Mouse (Mus musculus) C2C12 (cell line): Measurements from ENCODE around the gene Pdgfc. TPM values are rescaled to one million over a fixed set of nuclear protein-coding genes. Genes with fewer than 3 reads are reported as not detected.

Experiments used
- H3K27me3 ChIP-seq: one replicate; pipeline ENCODE4 v1.6.1; 2011; ENCODE audit not compliant: control insufficient read depth, insufficient read depth, insufficient read length
- H3K36me3 ChIP-seq: one replicate; pipeline ENCODE4 v1.6.1; 2011; ENCODE audit not compliant: control insufficient read depth, insufficient read depth
- H3K4me3 ChIP-seq: one replicate; pipeline ENCODE4 v1.5.1; 2011; ENCODE audit warnings: mild to moderate bottlenecking, control low read depth; ENCODE audit not compliant: poor library complexity, insufficient read depth, severe bottlenecking
- H3K79me2 ChIP-seq: one replicate; pipeline ENCODE4 v1.6.1; 2011; ENCODE audit not compliant: control insufficient read depth, insufficient read depth
- H3K79me3 ChIP-seq: one replicate; pipeline ENCODE4 v1.6.1; 2011; ENCODE audit warnings: low read depth, control low read depth
- H3ac ChIP-seq: one replicate; pipeline ENCODE3; 2011; ENCODE audit warnings: low read depth; ENCODE audit not compliant: control insufficient read depth, insufficient read length
- CEBPB ChIP-seq: IDR thresholded peaks from one replicate; pipeline ENCODE4 v1.6.1; 2011; ENCODE audit warnings: low read depth, mild to moderate bottlenecking, control low read depth, moderate library complexity
- CTCF ChIP-seq: IDR thresholded peaks from one replicate; pipeline ENCODE4 v1.5.1; 2011; ENCODE audit not compliant: control insufficient read depth, insufficient read depth, insufficient read length
- FOSL1 ChIP-seq: IDR thresholded peaks from one replicate; pipeline ENCODE4 v1.8.0; 2011; ENCODE audit warnings: mild to moderate bottlenecking, low read length; ENCODE audit not compliant: poor library complexity, insufficient read depth, severe bottlenecking
- MAX ChIP-seq: IDR thresholded peaks from one replicate; pipeline ENCODE4 v1.6.1; 2011; ENCODE audit warnings: mild to moderate bottlenecking, control low read depth
- MYOD1 ChIP-seq: IDR thresholded peaks from one replicate; pipeline ENCODE4 v1.6.1; 2011; ENCODE audit warnings: low read depth; ENCODE audit not compliant: control insufficient read depth, insufficient read length
- MYOG ChIP-seq: IDR thresholded peaks from one replicate; pipeline ENCODE4 v1.6.1; 2011; ENCODE audit not compliant: control insufficient read depth, insufficient read length; ENCODE audit errors: extremely low read depth
- USF1 ChIP-seq: IDR thresholded peaks from one replicate; pipeline ENCODE4 v1.6.1; 2011; ENCODE audit warnings: low read depth, mild to moderate bottlenecking, control low read depth, moderate library complexity
- polyA plus RNA-seq: library from polyadenylated mRNA; unstranded; fragments of >200 nt; fragmentation: generic; extraction: Trizol; gene quantifications from one replicate; pipeline ENCODE4 v1.2.1, GENCODE M21; 2012; ENCODE audit warnings: missing spikeins

The Pdgfc gene
- polyA plus RNA-seq, 1 experiment: 13.3 TPM

- Histone ChIP-seq H3ac (no peak overlapping the region), H3K36me3 (no peaks in the 10 kb centered on the region), H3K79me3 (no peaks in the 10 kb centered on the region), H3K4me3 (no peak overlapping the region), H3K79me2 (no peaks in the 10 kb centered on the region), H3K27me3 (no peaks in the 10 kb centered on the region)
- TF ChIP-seq USF1 (no peak), MYOG (no peak), MYOD1 (no peak), CTCF (no peak), MAX (no peak), FOSL1 (no peak), CEBPB (no peak)
Measured at GRCm38 (mm10) chr3:81029909-81030308, 6.3 kb upstream of the Pdgfc start.

GRCm38 (mm10) chr3:81030311-81030710 is 5.9 kb upstream of the Pdgfc start:
- Histone ChIP-seq H3ac (no peak overlapping the region), H3K4me3 (no peak overlapping the region), H3K79me2 (no peaks in the 10 kb centered on the region), H3K27me3 (no peaks in the 10 kb centered on the region), H3K36me3 (no peaks in the 10 kb centered on the region), H3K79me3 (no peaks in the 10 kb centered on the region)
- TF ChIP-seq CEBPB: no peak
- TF ChIP-seq MAX: peak; percentile 53
- peak; percentile 20 for TF ChIP-seq FOSL1
- TF ChIP-seq CTCF: no peak
- peak; percentile 35 for TF ChIP-seq MYOD1
- TF ChIP-seq MYOG: no peak
- TF ChIP-seq USF1: no peak

GRCm38 (mm10) chr3:81032014-81032413 is 4.2 kb upstream of the Pdgfc start:
- Histone ChIP-seq H3ac (no peak overlapping the region), H3K79me2 (peaks cover 2% of the 10 kb centered on the region), H3K27me3 (no peaks in the 10 kb centered on the region), H3K4me3 (no peak overlapping the region), H3K36me3 (no peaks in the 10 kb centered on the region), H3K79me3 (peaks cover under 1% of the 10 kb centered on the region)
- peak; percentile 48 for TF ChIP-seq MAX
- peak; percentile 91 for TF ChIP-seq CEBPB
- no peak for TF ChIP-seq USF1

GRCm38 (mm10) chr3:81034336-81035102 is 1.7 kb upstream of the Pdgfc start:
- H3K36me3 ChIP-seq: no peaks in the 10 kb centered on the region
- H3K4me3 ChIP-seq: no peak overlapping the region
- no peak overlapping the region for H3ac ChIP-seq
- H3K79me3 ChIP-seq: peaks cover 22% of the 10 kb centered on the region
- peaks cover 27% of the 10 kb centered on the region for H3K79me2 ChIP-seq
- H3K27me3 ChIP-seq: no peaks in the 10 kb centered on the region
- TF ChIP-seq USF1: no peak
- TF ChIP-seq MYOG: no peak
- TF ChIP-seq CTCF: no peak
- no peak for TF ChIP-seq CEBPB
- TF ChIP-seq FOSL1: no peak
- TF ChIP-seq MAX: no peak
- no peak for TF ChIP-seq MYOD1

GRCm38 (mm10) chr3:81036554-81037311 is 517 bp downstream of the Pdgfc start:
- peak overlapping the region; percentile 77 for H3K4me3 ChIP-seq
- no peak for TF ChIP-seq USF1
- no peak for TF ChIP-seq CEBPB
- TF ChIP-seq MYOG: no peak
- TF ChIP-seq CTCF: peak; percentile 0
- TF ChIP-seq FOSL1: no peak
- no peak for TF ChIP-seq MAX
- TF ChIP-seq MYOD1: no peak
- H3ac ChIP-seq: peak overlapping the region; percentile 80
- H3K36me3 ChIP-seq: no peaks in the 10 kb centered on the region
- H3K79me2 ChIP-seq: peaks cover 49% of the 10 kb centered on the region
- H3K79me3 ChIP-seq: peaks cover 41% of the 10 kb centered on the region
- H3K27me3 ChIP-seq: no peaks in the 10 kb centered on the region
